Mouse (Mus musculus): Measurements from ENCODE around the gene Hck.

GRCm38 (mm10) chr2:153086166-153086565 lies 22.1 kb upstream of the Hck start:
- no peak for TF ChIP-seq CTCF (IDR thresholded peaks at IDR 0.05; ENCODE audit: low read depth, low read length)
- TF ChIP-seq EP300 (IDR thresholded peaks at IDR 0.05; ENCODE audit: insufficient read depth, low read depth, low read length) = no peak
